Mouse (Mus musculus): ENCODE measurements around the gene Grik5. TPM values are rescaled to one million over a fixed set of nuclear protein-coding genes. Genes with fewer than 3 reads are reported as not detected.

Gene Grik5
- polyA plus RNA-seq, 1 experiment from 2014 or later = 4.1 TPM

GRCm38 (mm10) chr7:25077414-25077755 is 5.2 kb upstream of the Grik5 start:
- H3K27me3 ChIP-seq (replicated peaks) = no peaks in the 10 kb centered on the region
- peak overlapping the region; percentile 93 for H3K4me3 ChIP-seq
- peak overlapping the region; percentile 88 for H3K4me2 ChIP-seq
- WGBS = 1% methylated on average over 33 of the region's 33 CpGs
- H3K4me1 ChIP-seq = peaks cover 43% of the 10 kb centered on the region
- H3K9ac ChIP-seq = peak overlapping the region; percentile 97
- H3K36me3 ChIP-seq = peaks cover 31% of the 10 kb centered on the region
- peak overlapping the region; percentile 98 for H3K27ac ChIP-seq (replicated peaks)
- no peak for ATAC-seq (ENCODE audit: extremely low read depth, insufficient number of reproducible peaks, low FRiP score, low TSS enrichment)
- H3K9me3 ChIP-seq = no peaks in the 10 kb centered on the region

- H3K27me3 ChIP-seq (replicated peaks) = no peaks in the 10 kb centered on the region
- H3K9ac ChIP-seq = peak overlapping the region; percentile 97
- ATAC-seq (ENCODE audit: extremely low read depth, insufficient number of reproducible peaks, low FRiP score, low TSS enrichment) = peak; percentile 94
- H3K9me3 ChIP-seq = no peaks in the 10 kb centered on the region
- peaks cover 41% of the 10 kb centered on the region for H3K4me1 ChIP-seq
- H3K4me3 ChIP-seq = peak overlapping the region; percentile 93
- H3K4me2 ChIP-seq = peak overlapping the region; percentile 88
- peaks cover 25% of the 10 kb centered on the region for H3K36me3 ChIP-seq
- 1% methylated on average over 56 of the region's 56 CpGs for WGBS
- peak overlapping the region; percentile 98 for H3K27ac ChIP-seq (replicated peaks)
Observed at GRCm38 (mm10) chr7:25076663-25077413, 4.7 kb upstream of the Grik5 start.

- Histone ChIP-seq H3K4me1 (peaks cover 46% of the 10 kb centered on the region), H3K27me3 (replicated peaks) (no peaks in the 10 kb centered on the region), H3K36me3 (peaks cover 20% of the 10 kb centered on the region), H3K27ac (replicated peaks) (peak overlapping the region; percentile 97), H3K9me3 (no peaks in the 10 kb centered on the region), H3K4me2 (peak overlapping the region; percentile 78), H3K4me3 (peak overlapping the region; percentile 93), H3K9ac (peak overlapping the region; percentile 84)
- 19% methylated on average over 7 of the region's 7 CpGs for WGBS
- no peak for ATAC-seq (ENCODE audit: extremely low read depth, insufficient number of reproducible peaks, low FRiP score, low TSS enrichment)
Observed at GRCm38 (mm10) chr7:25076296-25076662, 4.1 kb upstream of the Grik5 start.

DNA sequence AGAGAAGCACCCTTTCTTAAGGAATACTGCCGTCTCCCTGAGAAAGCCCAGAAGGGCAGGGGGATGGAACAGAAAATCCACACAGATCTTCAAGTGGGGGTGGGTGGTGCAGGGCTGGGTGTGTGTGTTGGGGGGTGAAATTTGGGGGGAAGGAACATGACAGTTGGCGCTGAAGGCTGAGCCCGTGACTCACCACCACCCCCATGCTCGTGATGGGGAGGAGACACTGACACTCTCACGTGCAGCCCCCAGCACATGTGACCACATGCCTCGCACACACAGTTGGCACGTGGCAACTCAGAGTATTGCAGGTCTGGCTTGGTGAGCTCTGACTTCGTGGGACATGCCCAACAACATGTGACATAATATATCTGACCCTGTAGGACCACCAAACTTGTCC is 1.8 kb upstream of the Grik5 start:
- Histone ChIP-seq H3K4me3 (no peak overlapping the region), H3K27ac (replicated peaks) (peak overlapping the region; percentile 85), H3K4me2 (no peak overlapping the region), H3K4me1 (peaks cover 58% of the 10 kb centered on the region), H3K27me3 (replicated peaks) (no peaks in the 10 kb centered on the region), H3K9me3 (no peaks in the 10 kb centered on the region), H3K9ac (no peak overlapping the region; the same call in 1 of the 2 replicates), H3K36me3 (no peaks in the 10 kb centered on the region)
- 76% methylated on average over 8 of the region's 8 CpGs for WGBS
- ATAC-seq (ENCODE audit: extremely low read depth, insufficient number of reproducible peaks, low FRiP score, low TSS enrichment) = no peak

- WGBS = 1% methylated on average over 23 of the region's 33 CpGs
- Histone ChIP-seq H3K4me2 (peak overlapping the region; percentile 93), H3K4me3 (peak overlapping the region; percentile 76), H3K27me3 (replicated peaks) (no peaks in the 10 kb centered on the region), H3K4me1 (peaks cover 48% of the 10 kb centered on the region), H3K36me3 (peaks cover 9% of the 10 kb centered on the region), H3K9ac (peak overlapping the region; percentile 93), H3K27ac (replicated peaks) (peak overlapping the region; percentile 85), H3K9me3 (no peaks in the 10 kb centered on the region)
- no peak for ATAC-seq (ENCODE audit: extremely low read depth, insufficient number of reproducible peaks, low FRiP score, low TSS enrichment)
Observed at GRCm38 (mm10) chr7:25072716-25073390, 707 bp upstream of the Grik5 start.

GRCm38 (mm10) chr7:25068724-25069123 is 3.4 kb downstream of the Grik5 start:
- Histone ChIP-seq H3K4me3 (no peak overlapping the region), H3K9ac (no peak overlapping the region), H3K36me3 (peaks cover 49% of the 10 kb centered on the region), H3K9me3 (no peaks in the 10 kb centered on the region), H3K27ac (replicated peaks) (no peak overlapping the region), H3K27me3 (replicated peaks) (no peaks in the 10 kb centered on the region), H3K4me2 (no peak overlapping the region), H3K4me1 (peaks cover 35% of the 10 kb centered on the region)
- ATAC-seq (ENCODE audit: extremely low read depth, insufficient number of reproducible peaks, low FRiP score, low TSS enrichment) = no peak
- WGBS = 62% methylated on average over 2 of the region's 2 CpGs

DNA sequence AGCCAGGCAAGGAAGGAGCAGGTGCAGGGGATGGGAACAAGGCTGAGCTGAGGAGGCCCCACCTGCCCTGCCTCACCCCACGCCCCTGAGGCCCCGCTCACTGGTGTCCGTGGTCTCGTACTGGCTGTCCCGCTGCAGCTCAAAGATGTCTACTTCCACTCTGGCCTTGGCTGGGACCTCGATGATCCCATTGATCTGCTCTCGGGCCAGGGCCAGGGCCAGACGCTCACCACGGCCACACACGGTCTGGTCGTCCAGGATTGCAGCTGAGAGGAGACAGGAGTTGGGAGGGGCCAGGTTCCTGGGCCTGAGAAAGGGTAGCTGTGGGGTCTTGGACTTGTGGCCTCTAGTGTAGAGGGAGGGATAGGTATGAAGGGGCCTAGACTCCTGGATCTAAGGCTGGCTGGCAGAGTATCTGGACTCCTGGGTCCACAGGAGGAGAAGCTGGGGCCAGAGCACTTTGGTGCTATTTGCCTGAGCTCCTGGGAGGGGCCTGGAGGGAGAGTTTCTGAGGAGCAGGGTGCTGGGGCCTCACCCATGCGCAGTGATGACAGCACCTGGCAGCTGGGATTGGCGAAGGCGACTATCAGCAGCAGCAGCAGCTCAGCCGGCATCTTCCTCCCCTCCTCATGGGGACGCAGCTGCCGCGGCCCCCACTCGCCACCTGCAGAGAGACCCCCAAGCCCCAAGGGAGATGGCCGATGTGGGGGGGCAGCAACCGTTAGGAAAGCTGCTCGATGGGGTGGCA is 4.1 kb downstream of the Grik5 start:
- ATAC-seq (ENCODE audit: extremely low read depth, insufficient number of reproducible peaks, low FRiP score, low TSS enrichment) = no peak
- Histone ChIP-seq H3K9me3 (no peaks in the 10 kb centered on the region), H3K9ac (no peak overlapping the region), H3K27ac (replicated peaks) (no peak overlapping the region), H3K4me2 (no peak overlapping the region), H3K4me3 (no peak overlapping the region), H3K27me3 (replicated peaks) (no peaks in the 10 kb centered on the region), H3K4me1 (peaks cover 28% of the 10 kb centered on the region), H3K36me3 (peaks cover 55% of the 10 kb centered on the region)
- 83% methylated on average over 22 of the region's 22 CpGs for WGBS

DNA sequence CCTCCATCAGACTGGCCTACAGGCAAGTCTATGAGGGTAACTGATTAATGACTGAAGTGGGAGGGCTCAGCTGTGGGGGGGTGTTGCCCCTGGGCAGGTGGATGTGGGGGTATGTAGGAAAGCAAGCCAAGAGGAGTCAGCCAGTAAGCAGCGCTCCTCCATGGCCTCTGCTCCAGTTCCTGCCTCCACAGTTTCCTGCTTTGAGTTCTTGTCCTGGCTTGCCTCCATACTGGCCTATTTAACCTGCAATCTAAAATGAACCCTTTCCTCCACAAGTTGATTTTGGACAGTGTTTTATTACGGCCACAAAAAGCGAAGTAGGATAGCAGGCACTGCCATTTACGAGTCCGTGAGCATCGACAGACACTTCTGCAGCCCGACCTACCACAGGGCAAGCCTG is 4.8 kb downstream of the Grik5 start:
- Histone ChIP-seq H3K36me3 (peaks cover 62% of the 10 kb centered on the region), H3K9ac (no peak overlapping the region), H3K27ac (replicated peaks) (no peak overlapping the region), H3K9me3 (no peaks in the 10 kb centered on the region), H3K4me2 (no peak overlapping the region), H3K4me3 (no peak overlapping the region), H3K27me3 (replicated peaks) (no peaks in the 10 kb centered on the region), H3K4me1 (peaks cover 27% of the 10 kb centered on the region)
- 90% methylated on average over 7 of the region's 7 CpGs for WGBS
- no peak for ATAC-seq (ENCODE audit: extremely low read depth, insufficient number of reproducible peaks, low FRiP score, low TSS enrichment)

- Histone ChIP-seq H3K27me3 (replicated peaks) (no peaks in the 10 kb centered on the region), H3K27ac (replicated peaks) (no peak overlapping the region), H3K9ac (no peak overlapping the region), H3K4me1 (no peaks in the 10 kb centered on the region), H3K36me3 (peaks cover 95% of the 10 kb centered on the region), H3K4me3 (no peak overlapping the region), H3K4me2 (no peak overlapping the region), H3K9me3 (no peaks in the 10 kb centered on the region)
- WGBS = 77% methylated on average over 8 of the region's 8 CpGs
- ATAC-seq (ENCODE audit: extremely low read depth, insufficient number of reproducible peaks, low FRiP score, low TSS enrichment) = no peak
Observed at GRCm38 (mm10) chr7:25063900-25064299, 8.2 kb downstream of the Grik5 start.

DNA sequence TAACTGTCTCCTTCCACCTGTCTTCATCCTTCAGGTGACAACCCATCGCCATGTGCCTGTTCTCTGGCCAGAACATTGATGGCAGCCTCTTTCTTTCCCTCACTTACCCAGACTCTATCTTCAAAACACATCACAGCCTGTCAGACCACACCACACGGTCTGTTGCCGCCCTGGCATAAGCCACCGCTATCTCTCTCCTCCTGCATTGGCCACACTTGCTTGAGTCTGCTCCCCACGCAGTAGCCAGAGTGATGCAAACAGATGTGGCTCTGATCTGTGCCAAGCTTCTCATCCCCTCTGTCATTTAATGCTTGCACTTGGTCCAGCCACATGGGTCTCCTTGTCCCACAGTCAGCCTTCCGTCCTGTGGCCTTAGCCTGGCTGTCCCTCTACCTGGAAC is 8.8 kb downstream of the Grik5 start:
- Histone ChIP-seq H3K9ac (no peak overlapping the region), H3K36me3 (peaks cover 97% of the 10 kb centered on the region), H3K4me1 (no peaks in the 10 kb centered on the region), H3K4me2 (no peak overlapping the region), H3K27ac (replicated peaks) (no peak overlapping the region), H3K27me3 (replicated peaks) (no peaks in the 10 kb centered on the region), H3K9me3 (no peaks in the 10 kb centered on the region), H3K4me3 (no peak overlapping the region)
- 77% methylated on average over 6 of the region's 6 CpGs for WGBS
- ATAC-seq (ENCODE audit: extremely low read depth, insufficient number of reproducible peaks, low FRiP score, low TSS enrichment) = no peak

- Histone ChIP-seq H3K27me3 (replicated peaks) (no peaks in the 10 kb centered on the region), H3K4me1 (peaks cover 22% of the 10 kb centered on the region), H3K4me3 (no peak overlapping the region), H3K9ac (no peak overlapping the region), H3K4me2 (no peak overlapping the region), H3K36me3 (peaks cover 99% of the 10 kb centered on the region), H3K9me3 (no peaks in the 10 kb centered on the region), H3K27ac (replicated peaks) (no peak overlapping the region)
- WGBS = 74% methylated on average over 14 of the region's 14 CpGs
- no peak for ATAC-seq (ENCODE audit: extremely low read depth, insufficient number of reproducible peaks, low FRiP score, low TSS enrichment)
Observed at GRCm38 (mm10) chr7:25058836-25059235, 13.3 kb downstream of the Grik5 start.

Measured in heart, embryonic 13.5 days (tissue).